Mouse (Mus musculus) adrenal gland, adult 18-20 months (tissue): ENCODE results near the gene Hist1h1a. TPM values are rescaled to one million over a fixed set of nuclear protein-coding genes. Genes with fewer than 3 reads are reported as not detected.
"Not testable (repeated sequence)": the region's sequence is repeated elsewhere in the genome, so short reads cannot be mapped to it uniquely, and the experiment has no call there.

ENCODE experiments used
- DNase-seq, 2 experiments: peaks; one replicate each; pipeline ENCODE4 v3.0.0; 2021 to 2022; ENCODE audit warnings: low spot score in 2 of 2
- long read RNA-seq, 2 experiments: library from polyadenylated mRNA; stranded (forward); transcript quantifications; one replicate each; pipeline ENCODE4 v2.0.0; 2021
- total RNA-seq, 2 experiments: library from RNA; stranded (reverse); gene quantifications; 1 replicate in 1 of 2; 2 replicates in 1 of 2; pipeline ENCODE4 v1.2.3; 2021

Hist1h1a gene
- total RNA-seq = 10 to 100 TPM in 1 of 2 experiments, 1 to 10 TPM in 1; 7.1 to 14.2 TPM
- long read RNA-seq, experiment 1 = 0 reads
- long read RNA-seq, experiment 2, partial matches to known transcripts = 0 of 1 reads
- long read RNA-seq, experiment 2, other reads (novel, unspliced or antisense) = 0 of 1 reads

DNA sequence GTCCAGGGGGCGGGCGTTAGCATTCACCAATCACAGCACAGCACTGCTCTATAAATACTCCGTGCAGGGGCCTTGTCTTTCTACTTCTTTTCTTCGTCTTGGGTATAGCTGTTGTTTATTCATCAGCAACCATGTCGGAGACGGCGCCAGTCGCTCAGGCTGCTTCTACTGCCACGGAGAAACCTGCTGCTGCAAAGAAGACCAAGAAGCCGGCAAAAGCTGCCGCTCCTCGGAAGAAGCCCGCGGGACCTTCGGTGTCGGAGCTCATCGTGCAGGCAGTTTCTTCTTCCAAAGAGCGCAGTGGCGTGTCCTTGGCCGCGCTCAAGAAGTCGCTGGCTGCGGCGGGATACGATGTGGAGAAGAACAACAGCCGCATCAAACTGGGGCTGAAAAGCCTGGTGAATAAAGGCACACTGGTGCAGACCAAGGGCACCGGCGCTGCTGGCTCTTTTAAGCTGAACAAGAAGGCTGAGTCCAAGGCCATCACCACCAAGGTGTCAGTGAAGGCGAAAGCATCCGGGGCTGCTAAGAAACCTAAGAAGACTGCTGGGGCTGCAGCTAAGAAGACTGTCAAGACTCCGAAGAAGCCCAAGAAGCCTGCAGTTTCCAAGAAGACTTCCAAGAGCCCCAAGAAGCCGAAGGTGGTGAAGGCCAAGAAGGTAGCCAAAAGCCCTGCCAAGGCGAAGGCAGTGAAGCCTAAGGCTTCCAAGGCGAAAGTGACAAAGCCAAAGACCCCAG lies at the start of gene Hist1h1a:
Gene Hist1h1a, plus strand, starts transcription at position 81 of the 738 bp plus-strand sequence.
- DNase-seq = peak; percentile 64 to 76

DNA sequence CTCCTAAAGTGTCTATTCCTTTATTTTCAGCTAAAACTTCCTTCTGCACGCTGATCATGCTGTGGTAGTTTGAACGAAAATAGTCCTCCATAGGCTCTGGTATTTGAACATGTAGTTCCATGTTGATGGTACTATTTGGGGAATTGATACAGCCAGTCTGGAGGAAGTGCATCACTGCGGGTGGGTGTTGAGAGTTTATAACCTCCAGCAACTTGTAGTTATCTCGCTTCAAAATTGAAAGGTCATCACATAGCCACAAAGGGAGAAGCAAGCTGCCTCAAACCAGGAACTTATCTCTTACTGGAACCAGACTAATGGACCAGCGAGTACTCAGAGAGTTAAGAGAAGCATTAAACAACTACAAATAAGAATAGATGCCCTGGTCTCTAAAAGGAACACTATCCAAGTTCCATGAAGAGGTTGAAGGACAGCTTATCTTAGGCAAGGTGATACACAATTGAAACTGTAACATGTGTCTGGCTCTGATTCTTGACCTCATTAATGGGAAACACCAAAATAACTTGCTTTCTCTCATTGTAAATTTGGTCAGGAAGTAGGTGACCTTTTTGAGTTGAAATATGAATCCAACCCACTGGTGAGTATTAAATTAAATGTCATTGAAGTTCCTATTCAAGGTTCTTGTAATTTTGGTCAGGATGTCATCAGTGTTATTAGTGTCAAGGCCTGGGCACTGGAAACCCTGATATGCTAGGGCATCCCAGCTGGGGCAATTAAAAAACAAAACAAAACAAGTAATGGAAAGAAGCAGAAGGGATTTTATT lies 47.0 kb upstream of the Hist1h1a start:
- DNase-seq = no peak

DNA sequence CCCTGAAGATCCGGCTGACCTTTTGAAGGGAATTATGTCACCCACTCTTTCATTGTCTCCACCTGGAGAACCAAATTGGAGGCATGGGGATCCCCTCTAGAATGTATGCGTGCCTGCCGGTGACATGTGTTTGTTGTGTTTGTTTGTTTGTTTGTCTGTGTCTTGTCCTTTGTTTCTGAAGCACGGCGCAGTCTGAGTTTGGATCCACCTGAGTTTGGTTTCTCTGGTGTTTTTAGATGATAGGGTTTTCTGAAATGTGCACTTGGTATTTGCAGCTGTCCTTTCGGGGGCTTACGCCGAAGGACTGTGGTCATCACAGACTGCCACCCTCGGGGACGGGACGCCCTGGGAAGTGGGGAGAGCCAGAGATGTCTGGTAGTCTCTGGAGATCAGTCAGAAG lies 46.3 kb upstream of the Hist1h1a start:
- no peak for DNase-seq

DNA sequence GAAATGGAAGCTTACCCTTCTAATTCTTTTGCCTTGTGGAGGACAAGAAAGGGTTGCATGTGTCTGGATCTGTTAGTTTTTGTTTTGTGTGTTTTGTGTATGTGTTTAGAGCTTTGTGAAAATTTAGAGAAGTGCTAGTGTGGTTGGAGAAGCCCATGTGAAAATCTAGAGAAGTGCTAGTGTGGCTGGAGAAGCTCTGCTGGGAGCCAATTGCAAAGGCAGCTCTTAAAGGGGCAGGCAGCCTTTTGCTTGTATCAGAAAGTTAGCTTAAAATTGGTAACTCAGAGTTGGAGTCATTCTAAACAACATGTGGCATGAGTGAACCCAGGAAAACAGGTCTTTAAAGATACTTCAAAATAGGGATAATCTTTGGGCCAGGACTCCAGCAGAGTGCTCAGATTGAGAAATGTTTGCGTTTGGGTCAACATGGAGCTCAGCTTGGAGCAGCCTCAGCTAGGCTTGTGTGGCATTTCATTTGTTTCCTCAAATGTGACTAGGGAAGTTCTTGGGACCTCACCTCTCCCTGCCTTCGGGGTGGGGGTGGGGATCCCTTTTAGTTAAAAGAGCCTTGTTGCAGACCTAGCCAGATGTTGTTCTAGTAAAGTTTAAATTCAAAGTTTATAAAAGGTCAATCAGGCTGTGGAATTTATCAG lies 45.7 kb upstream of the Hist1h1a start:
- not testable (repeated sequence) for DNase-seq

DNA sequence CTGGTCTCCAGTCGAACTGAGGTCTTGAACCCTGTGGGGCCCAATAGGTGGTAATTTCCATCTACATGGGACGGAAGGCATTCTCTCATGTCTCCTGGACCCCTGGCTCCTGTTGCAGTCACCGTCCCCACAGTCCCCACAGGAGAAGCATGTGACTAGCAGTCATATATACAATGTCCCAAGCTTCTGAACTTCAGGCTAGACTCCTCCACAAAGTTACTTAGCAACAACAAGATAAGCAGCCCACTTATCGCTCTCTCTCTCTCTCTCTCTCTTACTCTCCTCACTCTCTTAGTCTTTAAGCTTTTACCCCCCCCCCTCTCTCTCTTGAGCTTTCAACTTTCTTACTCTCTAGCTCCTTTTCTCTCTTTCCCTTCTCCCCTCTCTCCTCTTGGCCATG lies 39.2 kb upstream of the Hist1h1a start:
- no peak for DNase-seq

DNA sequence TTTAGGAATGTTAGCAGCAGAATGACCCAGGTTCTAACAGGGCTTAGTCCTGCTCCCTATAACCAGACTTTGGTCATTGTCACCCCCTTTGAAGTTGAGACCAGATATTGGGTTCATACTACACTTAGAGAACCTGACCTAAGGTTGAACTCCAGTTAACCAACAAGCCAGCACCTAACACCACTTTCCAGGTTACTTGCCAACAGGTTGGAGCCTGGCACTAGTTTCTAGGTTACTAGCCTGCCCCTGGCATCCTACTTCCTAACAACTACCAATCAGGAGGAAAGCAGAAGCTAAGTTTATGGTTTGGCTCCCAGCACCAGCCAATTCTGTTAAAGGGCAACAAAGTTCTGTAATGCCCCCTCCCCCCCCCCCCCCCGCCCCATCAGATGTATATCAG lies 38.3 kb upstream of the Hist1h1a start:
- DNase-seq = no peak

DNA sequence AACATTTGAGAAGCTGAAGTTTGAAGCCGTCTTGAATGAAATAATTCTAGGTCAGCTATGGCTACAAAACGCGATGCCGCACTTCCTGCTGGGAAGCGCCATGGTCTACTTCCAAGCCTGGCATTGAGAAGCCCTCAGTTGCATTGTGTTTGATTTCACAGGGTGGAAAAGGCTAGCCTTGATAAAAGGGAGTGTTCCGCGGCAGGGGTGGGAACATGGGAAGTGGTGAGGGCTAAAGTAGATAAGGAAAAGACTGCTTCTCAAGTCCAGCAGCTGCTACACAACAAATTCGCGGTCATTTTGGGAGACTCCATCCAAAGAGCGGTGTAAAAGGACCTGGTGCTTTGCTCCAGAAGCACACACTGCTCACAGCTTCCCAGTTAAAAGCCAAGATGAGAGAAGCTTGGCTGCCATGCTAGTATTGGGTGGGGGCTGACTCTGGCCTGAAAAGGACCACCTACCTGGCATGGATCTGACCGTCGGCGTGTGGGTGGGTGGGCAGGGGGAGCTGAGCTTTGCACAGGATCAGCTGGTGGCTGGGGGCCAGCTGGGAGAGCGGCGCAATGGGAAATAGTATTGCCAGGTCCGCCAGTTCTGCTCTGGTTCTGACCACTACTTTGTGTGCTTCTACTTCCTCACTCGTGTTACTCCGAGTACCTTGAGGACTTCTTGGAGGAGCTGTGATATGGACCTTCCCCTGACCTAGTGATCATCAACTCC lies 34.8 kb upstream of the Hist1h1a start:
- DNase-seq = no peak

DNA sequence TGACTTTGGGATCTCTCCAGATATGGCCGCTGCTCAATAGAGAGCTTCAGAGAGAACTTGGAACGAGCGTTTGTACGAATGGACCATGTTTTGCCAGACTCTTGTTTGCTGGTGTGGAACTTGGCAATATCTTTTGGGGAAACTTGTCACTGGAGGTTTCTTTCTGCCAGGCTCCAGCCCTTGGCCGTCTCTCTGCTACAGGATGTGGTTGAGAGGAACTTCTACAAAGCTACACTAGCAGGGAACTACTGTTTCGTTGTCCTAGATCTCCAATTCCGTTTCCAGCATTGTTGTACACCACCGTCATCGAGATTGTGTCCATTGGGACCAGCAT lies 34.3 kb upstream of the Hist1h1a start:
- DNase-seq = no peak

DNA sequence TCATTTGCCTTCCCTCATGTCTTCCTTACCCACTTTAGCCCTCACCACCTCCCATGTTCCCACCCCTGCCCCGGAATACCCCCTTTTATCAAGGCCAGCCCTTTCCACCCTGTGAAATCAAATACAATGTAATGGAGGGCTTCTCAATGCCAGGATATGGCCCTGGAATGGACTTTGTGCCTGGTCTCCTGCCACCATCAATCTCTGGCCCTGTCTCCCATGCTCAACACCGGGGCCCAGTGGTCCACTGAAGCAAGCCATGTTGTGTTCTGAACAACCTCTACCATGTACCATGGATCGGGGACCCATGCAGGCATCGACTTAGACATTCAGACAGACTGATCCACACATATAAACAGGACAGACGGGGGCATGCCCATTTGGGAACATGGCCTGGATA lies 33.8 kb upstream of the Hist1h1a start:
- no peak for DNase-seq

DNA sequence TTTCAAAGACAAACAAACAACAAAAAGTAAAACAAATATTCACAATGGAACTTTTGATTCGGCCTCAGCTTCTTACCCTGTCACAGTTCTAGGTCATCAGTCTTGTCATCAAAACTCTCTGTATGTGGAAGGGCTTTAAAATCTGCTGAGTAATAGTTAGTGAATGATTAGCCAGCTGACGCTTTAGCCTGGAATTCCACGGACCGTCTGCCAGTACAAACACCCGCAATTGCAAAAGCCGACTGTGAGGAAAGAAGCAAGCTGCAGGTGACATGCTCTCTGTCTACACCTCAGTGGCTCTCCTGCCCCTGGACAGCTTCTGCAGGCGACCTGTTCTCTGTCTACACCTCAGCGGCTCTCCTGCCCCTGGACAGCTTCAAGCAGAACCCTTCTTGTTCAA lies 33.0 kb upstream of the Hist1h1a start:
- DNase-seq = no peak

DNA sequence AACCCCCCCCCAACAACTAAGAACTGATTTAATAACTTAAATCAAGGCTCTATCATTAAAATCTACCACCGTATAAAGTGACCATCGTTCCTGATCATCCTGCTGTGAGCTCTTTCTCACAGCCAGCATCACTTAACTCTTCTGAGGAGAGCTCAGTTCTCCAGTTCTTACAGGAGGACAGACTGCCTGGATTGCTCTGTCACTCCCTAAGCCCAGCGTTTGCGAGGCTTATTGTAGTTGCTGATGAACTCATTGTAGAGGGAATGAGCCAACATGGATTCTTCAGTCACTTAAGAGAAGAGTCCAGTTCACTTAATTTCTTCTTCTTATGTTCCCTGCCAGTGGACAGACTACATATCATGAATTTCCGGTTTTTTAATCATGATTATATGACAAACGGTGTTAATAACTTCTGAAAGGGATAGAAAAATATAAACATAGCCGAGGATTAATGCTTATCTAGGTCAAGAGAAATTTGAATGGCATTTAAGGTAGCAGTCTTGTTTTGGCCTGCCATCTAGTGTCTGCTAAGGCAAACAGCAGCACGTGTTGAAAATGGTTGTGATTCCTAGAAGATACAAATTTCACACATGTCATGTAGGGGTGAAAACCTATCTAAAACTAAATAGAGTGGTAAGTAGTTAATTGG lies 31.2 kb upstream of the Hist1h1a start:
- DNase-seq = no peak

DNA sequence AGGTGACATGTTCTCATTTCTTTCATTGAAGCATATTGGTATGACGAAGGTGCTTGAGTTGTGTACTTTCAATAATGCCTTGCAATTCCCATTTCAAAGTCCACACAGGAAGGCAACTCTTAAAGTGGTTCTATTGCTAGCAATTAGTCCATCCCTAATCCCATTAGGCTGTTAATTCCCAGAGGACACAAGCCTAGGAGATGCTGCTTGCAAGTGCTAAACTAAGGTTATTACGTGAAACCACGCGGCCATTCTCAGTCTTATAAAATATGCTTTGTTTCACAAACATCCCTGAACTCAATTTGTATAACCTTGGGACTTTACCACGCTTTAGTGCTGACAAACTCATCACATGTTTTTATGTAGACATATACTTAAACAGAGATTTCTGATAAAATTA lies 26.4 kb upstream of the Hist1h1a start:
- DNase-seq = no peak

DNA sequence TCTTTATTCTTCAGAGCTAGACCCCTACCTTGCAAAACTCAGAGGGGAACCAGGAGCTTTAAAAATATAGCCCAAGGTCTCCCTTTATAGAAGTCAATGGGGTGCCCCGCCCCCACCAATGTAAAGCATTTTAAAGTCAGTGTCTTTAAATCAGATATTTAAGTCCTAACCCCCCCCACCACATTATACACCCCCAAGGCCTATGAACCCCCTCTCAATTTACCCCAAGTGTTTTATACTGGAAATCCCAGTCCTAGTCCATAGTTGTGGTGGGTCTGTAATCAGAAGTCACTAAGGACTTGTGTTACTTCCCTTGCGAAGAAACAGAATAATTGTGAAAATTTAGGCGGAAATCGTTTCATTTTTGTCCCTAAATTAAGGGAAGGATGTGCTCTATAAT lies 25.4 kb upstream of the Hist1h1a start:
- DNase-seq = no peak

DNA sequence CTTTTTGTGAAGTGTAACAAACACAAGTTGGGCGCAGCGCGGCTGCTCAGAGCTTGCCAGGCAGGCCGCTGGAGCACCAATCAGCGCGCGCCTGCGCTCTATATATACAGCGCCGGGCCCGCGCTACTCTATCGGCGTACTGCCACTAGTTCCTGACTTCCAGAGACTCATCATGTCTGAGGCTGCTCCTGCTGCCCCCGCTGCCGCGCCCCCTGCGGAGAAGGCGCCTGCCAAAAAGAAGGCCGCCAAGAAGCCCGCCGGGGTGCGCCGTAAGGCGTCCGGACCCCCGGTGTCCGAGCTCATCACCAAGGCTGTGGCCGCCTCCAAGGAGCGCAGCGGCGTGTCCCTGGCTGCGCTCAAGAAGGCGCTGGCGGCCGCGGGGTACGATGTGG lies 24.8 kb upstream of the Hist1h1a start, which contains the start of gene Hist1h1c:
Gene Hist1h1c, plus strand, starts transcription at position 132 of the 392 bp plus-strand sequence.
- peak; percentile 86 to 91 for DNase-seq

DNA sequence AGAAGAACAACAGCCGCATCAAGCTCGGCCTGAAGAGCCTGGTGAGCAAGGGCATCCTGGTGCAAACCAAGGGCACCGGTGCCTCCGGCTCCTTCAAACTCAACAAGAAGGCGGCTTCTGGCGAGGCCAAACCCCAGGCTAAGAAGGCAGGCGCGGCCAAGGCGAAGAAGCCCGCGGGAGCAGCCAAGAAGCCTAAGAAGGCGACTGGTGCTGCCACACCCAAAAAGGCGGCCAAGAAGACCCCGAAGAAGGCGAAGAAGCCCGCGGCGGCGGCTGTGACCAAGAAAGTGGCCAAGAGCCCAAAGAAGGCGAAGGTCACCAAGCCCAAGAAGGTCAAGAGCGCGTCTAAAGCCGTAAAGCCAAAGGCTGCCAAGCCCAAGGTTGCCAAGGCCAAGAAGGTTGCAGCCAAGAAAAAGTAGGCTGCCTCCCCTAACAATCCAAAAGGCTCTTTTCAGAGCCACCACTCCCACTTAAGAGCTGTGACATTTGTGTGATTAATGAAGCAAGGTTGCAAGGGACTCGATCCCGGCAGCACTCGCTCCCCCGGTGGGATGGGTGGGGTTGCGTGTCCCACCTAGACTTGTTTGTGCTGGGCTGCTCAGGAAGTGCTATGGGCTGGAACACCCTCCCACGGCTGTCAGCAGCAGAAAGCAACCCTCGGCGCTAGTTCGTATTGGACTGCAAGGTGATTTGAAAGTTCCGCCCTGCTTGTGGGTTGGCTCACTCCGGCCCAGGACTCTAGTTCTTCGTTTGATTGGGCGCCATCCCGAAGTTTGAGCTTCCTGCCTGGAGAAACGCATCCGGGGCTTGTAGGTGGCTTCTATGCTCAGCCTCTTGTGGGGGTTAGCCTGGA lies 24.2 kb upstream of the Hist1h1a start:
- DNase-seq = peak; percentile 78 to 79

DNA sequence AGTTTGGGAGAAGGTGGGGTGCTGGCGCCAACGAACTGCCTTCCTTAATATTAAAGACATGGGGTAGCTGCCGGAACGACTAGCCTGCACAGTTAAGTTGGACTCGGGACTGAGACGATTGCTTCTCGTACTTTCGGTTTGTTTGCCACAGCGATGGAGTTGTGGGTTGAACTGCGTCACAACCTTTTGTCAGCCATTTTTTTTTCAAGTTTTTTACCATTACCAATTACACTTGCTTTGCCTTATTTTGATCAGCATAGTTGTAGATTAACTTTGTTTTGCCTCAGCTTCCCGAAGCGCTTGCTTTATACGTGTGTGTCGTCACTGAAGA lies 23.6 kb upstream of the Hist1h1a start:
- DNase-seq = no peak

DNA sequence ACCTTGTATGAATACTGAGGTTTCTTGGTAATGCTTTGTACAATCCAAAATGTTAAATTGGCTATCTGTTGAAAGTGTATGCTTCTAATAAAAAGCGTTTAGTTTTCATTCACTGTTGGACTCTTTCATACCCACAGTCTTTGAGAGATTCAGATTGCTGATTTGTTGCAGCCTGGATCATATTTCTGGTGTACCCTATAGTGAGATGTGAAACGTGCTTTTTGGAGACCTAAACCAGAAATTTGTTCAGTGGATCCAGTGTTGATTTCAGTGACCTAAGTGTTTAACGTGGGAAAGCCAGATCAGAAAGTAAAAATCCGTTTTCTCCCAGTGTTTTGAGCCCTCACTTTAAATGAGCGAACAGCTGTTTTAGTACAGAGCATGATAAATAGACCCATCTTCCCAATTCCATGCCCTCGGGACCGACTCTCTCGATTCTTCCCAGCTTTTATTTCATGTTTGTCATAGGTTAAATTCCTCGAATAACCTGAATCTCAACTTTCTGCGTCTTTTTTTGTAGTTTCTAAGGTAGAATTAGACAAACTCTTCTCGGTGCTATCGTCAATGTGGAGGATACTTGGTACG lies 23.1 kb upstream of the Hist1h1a start:
- no peak for DNase-seq

DNA sequence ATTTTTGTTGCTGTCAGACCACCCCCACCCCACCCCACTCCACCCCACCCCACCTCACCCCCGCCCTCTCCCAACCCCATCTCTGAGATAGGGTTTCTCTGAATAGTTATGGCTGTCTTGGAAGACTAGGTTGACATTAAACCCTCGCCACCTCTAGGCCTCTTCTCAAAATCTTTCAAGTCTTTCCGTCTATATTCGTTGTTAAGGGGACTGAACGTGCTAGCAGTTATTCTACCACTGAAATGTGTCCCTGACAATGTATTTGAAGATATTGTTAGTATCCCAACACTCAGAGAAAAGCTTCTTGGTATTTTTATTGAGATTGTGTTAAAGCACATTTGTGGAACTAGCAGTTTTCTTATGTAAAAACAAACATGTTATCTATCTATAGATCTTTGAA lies 22.6 kb upstream of the Hist1h1a start:
- DNase-seq = no peak

DNA sequence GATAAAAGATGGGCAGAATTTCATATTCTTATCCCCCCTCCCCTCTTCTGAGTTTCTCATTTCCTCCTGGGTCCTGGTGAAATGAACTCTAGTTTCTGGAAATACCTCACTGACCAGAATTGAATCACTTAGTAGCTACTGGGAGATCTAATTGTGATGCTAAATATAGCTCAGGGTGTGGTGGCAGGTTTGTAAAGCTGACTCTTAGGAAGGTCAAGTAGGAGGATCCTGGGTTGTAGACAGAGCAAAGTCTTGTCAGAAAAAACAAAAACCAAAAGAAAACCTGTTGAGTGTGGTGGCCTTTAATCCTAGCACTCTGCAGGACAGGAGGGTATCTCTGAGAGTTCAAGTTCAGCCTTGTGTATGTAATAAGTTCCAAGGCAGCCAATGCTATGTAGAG lies 21.5 kb upstream of the Hist1h1a start:
- no peak for DNase-seq

DNA sequence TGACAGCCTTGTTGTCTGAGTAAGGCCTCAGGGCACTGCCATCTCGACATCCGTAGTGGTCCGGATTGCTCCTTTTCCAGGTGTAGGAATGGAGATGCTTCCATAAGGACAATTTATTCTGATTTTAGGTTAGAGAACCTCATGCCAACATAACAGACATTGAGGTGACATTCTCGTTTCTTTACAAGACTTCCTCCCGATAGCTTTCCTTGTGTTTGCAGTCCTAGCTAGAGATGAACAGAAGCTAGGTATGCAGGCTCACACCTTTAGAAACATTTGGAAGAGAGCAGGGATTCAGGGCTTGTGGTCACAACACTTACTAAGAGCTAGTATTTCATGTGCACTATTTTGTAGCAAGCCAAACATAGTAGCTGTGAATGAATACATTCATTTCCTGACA lies 20.3 kb upstream of the Hist1h1a start:
- DNase-seq = no peak
